Mouse (Mus musculus): ENCODE measurements at regions not wholly inside any gene's neighbourhood (a gene's known extent, or its start where the extent isn't known, plus 50 kb on each side); places are given as distances from the start of the nearest gene placed in this dataset.

- TF ChIP-seq MAFK (IDR thresholded peaks at IDR 0.05; ENCODE audit: insufficient read depth, low read depth, low read length) (no peak), ZNF384 (IDR thresholded peaks at IDR 0.05; ENCODE audit: low read depth, low read length) (no peak)
Observed at GRCm38 (mm10) chr9:111858051-111858450, 167.9 kb upstream of the Stac start.

All from ES-E14 (cell line).